Mouse (Mus musculus) cerebellum, adult 2 months (tissue): Measurements from ENCODE around the gene Marf1.

Experiments
- CTCF ChIP-seq: fragments of 200-500 bp; IDR thresholded peaks from 2 replicates; pipeline ENCODE4 v1.5.1; 2011; ENCODE audit warnings: low read depth, mild to moderate bottlenecking, control low read depth, low read length, moderate library complexity, borderline replicate concordance; ENCODE audit not compliant: insufficient read depth
- POLR2A ChIP-seq: fragments of 200-500 bp; IDR thresholded peaks from 2 replicates; pipeline ENCODE4 v1.6.1; 2011; ENCODE audit warnings: low read length, control low read depth, borderline replicate concordance; ENCODE audit not compliant: insufficient read depth

DNA sequence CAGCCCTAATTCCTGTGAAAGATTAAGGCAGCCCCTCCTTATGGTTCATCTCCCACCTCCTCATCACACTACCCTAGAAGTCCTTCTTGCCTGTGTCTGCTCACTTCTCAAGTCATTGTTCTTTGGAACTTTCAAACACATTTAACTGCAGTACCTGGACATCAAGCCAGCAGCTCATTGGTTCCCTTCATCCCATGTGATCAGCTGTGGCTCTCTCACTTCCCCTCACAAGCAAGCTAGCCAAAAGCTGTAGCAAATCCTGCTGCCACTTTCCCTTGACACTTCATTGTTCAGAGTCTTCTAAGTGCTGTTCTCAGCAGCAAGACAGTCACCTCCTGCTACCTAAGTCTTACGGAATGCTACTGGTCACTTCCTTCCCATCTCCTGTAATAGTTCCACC lies 37.9 kb downstream of the Marf1 start:
- TF ChIP-seq POLR2A (no peak), CTCF (no peak)
